Mouse (Mus musculus) neural tube, embryonic 14.5 days (tissue): Measurements from ENCODE around the gene Baz2b. TPM values are rescaled to one million over a fixed set of nuclear protein-coding genes. Genes with fewer than 3 reads are reported as not detected.
"Not testable (repeated sequence)": the region's sequence is repeated elsewhere in the genome, so short reads cannot be mapped to it uniquely, and the experiment has no call there.

Experiments
- ATAC-seq: fragments of 200-750 bp; cut with Nextera tagmentation; 2 replicates; pipeline ENCODE4 v1.8.0; 2017; ENCODE audit warnings: low read depth, mild to moderate bottlenecking, moderate TSS enrichment, moderate library complexity
- H3K27ac ChIP-seq: fragments of 300-500 bp; sonication (generic); 2 replicates; pipeline ENCODE4 v1.5.1; 2014; ENCODE audit warnings: low read depth, mild to moderate bottlenecking, control low read depth, low read length, moderate library complexity, mixed read lengths
- H3K27me3 ChIP-seq: fragments of 300-500 bp; sonication (generic); 2 replicates; pipeline ENCODE4 v1.6.1; 2014; ENCODE audit warnings: low read length; ENCODE audit not compliant: control insufficient read depth, insufficient read depth
- H3K36me3 ChIP-seq: fragments of 300-500 bp; sonication (generic); 2 replicates; pipeline ENCODE4 v1.6.1; 2014; ENCODE audit warnings: low read length, mixed read lengths; ENCODE audit not compliant: control insufficient read depth, insufficient read depth
- H3K4me1 ChIP-seq: fragments of 300-500 bp; sonication (generic); 2 replicates; pipeline ENCODE4 v1.6.1; 2014; ENCODE audit warnings: low read length; ENCODE audit not compliant: control insufficient read depth, insufficient read depth
- H3K4me2 ChIP-seq: fragments of 300-500 bp; sonication (generic); 2 replicates; pipeline ENCODE4 v1.6.1; 2014; ENCODE audit warnings: mild to moderate bottlenecking, low read depth, low read length, control low read depth
- H3K4me3 ChIP-seq: fragments of 300-500 bp; sonication (generic); 2 replicates; pipeline ENCODE4 v1.5.1; 2014; ENCODE audit warnings: low read depth, low read length, control low read depth, mixed read lengths
- H3K9ac ChIP-seq: fragments of 300-500 bp; sonication (generic); replicated peaks from 2 replicates; pipeline ENCODE4 v1.6.1; 2014; ENCODE audit warnings: low read depth, mild to moderate bottlenecking, control low read depth, low read length, mixed read lengths
- H3K9me3 ChIP-seq: fragments of 300-500 bp; sonication (generic); 2 replicates; pipeline ENCODE4 v1.6.1; 2016; ENCODE audit warnings: low read length; ENCODE audit not compliant: control insufficient read depth
- WGBS: fragments of 180-500 bp; shearing (Covaris S2); extraction: QIAGEN DNeasy Blood & Tissue Kit; methylation state at CpG from one replicate; pipeline ENCODE4 v1.1.7; 2014; 5-methylcytosine and 5-hydroxymethylcytosine counted together
- polyA plus RNA-seq: library from polyadenylated mRNA; unstranded; fragments of >200 nt; fragmentation: Nextera tagmentation; extraction: Ambion mirVana; gene quantifications from 2 replicates; pipeline ENCODE4 v1.2.1, GENCODE M21; 2014

Gene Baz2b
- polyA plus RNA-seq, 1 experiment from 2014 or later: 85.3 TPM

DNA sequence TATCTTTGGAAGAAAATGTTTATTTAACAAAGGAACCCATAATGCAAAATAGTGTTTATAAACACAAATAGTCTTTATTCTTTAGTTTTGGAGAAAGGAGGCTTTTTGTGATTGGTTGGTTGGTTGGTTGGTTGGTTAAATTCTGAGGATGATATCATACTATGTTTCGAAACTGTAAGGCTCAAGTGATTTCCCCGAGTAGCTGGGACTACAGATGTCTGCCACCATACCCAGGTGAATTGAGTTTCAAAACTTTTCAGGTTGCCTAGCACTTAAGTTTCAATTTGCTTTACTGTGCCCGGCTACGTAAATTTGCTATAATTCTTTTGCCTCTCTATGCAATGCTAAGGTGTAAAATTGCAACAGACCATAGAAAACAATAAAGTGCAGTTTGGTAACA, 127.4 kb downstream of the Baz2b start:
- WGBS: 97% methylated on average over 4 of the region's 4 CpGs
- no peak for ATAC-seq
- H3K9ac ChIP-seq: no peak overlapping the region

DNA sequence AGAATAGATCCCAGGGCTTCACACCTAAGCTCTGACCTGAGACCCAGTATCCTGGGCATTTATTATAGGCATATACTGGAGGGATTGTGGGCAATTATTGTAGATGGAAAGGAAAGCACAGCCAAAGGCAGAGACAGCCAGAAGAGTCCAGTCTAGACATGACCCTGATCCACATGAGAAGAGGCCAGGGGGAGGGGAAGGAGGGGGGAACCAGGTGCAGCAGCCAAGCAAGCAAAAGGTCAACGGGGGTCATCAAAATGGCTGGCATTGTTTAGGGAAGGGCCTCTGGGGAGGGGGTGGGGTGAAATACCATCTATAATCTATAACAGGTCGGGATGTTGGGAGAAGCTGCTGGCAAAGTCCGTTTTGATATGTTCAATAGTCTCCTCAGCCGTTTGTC, 128.8 kb downstream of the Baz2b start:
- Histone ChIP-seq H3K4me2 (no peak overlapping the region), H3K27me3 (no peaks in the 10 kb centered on the region), H3K4me3 (no peak overlapping the region), H3K36me3 (no peaks in the 10 kb centered on the region), H3K27ac (no peak overlapping the region), H3K9ac (no peak overlapping the region), H3K4me1 (peaks cover 6% of the 10 kb centered on the region; the same call in 1 of the 2 replicates), H3K9me3 (no peaks in the 10 kb centered on the region)
- WGBS: 62% methylated on average over 4 of the region's 4 CpGs
- no peak for ATAC-seq

More for the DNA sequence above, 127.4 kb downstream of the Baz2b start:
- H3K4me2 ChIP-seq: no peak overlapping the region
- no peak overlapping the region for H3K4me3 ChIP-seq
- no peaks in the 10 kb centered on the region for H3K9me3 ChIP-seq
- no peak overlapping the region for H3K27ac ChIP-seq
- H3K4me1 ChIP-seq: peaks cover 6% of the 10 kb centered on the region; the same call in 1 of the 2 replicates
- H3K27me3 ChIP-seq: no peaks in the 10 kb centered on the region
- H3K36me3 ChIP-seq: no peaks in the 10 kb centered on the region

DNA sequence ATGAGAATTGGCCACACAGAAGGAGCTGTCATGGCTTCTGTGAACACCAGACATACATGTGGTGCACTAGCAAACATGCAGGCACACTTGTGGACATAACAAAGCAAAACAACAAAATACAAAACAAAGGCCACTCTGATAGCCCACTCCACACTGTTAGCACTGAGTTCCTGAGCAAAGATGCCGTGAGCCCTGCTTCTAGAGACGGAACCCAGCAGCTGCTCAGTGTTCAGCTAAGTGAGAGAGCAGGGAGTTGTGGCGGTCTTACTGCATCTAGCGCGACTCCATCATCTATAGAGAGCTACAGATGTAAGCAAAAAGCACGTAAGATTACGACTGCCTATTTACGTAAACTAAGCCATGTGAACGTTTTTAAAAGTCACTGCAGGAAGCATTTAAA, 132.0 kb downstream of the Baz2b start:
- Histone ChIP-seq H3K27ac (no peak overlapping the region), H3K4me3 (no peak overlapping the region), H3K36me3 (no peaks in the 10 kb centered on the region), H3K9ac (no peak overlapping the region), H3K27me3 (no peaks in the 10 kb centered on the region), H3K4me2 (no peak overlapping the region), H3K4me1 (no peaks in the 10 kb centered on the region), H3K9me3 (no peaks in the 10 kb centered on the region)
- ATAC-seq: no peak
- WGBS: 64% methylated on average over 9 of the region's 9 CpGs

DNA sequence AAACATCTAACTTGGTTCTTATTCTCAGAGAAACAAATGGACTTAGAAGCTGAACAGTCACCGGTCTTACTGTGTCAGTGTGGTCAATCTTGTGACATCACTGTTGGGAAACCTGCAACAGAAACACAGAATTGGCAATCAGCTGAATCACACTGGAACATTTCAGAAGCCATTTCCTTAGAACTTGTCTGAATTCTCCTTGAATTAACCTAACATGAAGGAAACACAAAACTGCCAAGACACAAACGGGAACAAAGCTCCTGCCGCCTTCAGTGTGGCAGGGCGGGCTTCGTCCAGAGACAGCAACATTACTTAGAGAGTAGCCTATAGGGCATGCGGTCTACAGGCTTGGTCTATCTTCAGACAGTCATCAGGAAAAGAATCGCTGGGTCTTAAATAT, 132.8 kb downstream of the Baz2b start:
- Histone ChIP-seq H3K9me3 (no peaks in the 10 kb centered on the region), H3K4me1 (no peaks in the 10 kb centered on the region), H3K4me3 (no peak overlapping the region), H3K27me3 (no peaks in the 10 kb centered on the region), H3K36me3 (no peaks in the 10 kb centered on the region), H3K27ac (no peak overlapping the region), H3K4me2 (no peak overlapping the region), H3K9ac (no peak overlapping the region)
- WGBS: 54% methylated on average over 7 of the region's 7 CpGs
- no peak for ATAC-seq

DNA sequence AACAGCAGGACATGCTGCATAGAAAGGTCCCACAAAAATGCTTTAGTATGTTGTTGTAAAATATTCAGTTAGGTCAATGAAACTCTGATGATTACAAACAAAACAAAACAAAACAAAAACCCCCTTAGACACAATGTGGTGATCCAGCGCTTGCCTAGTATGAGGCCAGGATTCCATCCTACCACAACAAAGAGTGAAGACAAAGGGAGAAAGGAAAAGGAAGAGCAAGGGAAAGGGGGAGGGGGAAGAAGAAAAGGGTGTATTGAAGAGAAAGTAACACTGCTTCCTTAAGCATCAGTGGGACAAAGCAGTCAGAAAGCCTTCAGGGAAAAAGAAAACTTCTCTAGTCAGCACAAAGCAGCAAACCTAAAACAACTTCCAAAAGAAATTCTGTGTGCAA, 133.6 kb downstream of the Baz2b start:
- ATAC-seq: no peak

DNA sequence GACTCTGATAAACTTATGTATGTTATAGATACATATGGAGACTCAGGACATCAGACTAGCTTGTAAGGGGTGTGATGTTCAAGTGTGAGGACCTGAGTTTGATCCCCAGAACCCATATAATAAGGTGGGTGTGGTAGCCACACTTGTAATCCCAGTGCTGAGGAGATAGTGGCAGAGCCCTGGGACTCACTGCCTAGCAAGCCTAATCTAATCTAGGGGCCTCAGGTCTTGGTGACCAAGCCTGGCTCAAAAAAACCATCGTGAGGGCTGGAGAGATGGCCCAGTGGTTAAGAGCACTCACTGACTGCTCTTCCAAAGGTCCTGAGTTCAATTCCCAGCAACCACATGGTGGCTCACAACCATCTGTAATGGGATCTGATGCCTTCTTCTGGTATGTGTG, 135.8 kb downstream of the Baz2b start:
- not testable (repeated sequence) for H3K27ac ChIP-seq, H3K4me1 ChIP-seq, H3K9ac ChIP-seq, H3K4me3 ChIP-seq, H3K4me2 ChIP-seq, ATAC-seq, H3K27me3 ChIP-seq, H3K9me3 ChIP-seq, H3K36me3 ChIP-seq
- 100% methylated on average over 1 of the region's 1 CpGs for WGBS

More for the DNA sequence above, 133.6 kb downstream of the Baz2b start:
- WGBS: 19% methylated on average over 1 of the region's 1 CpGs
- Histone ChIP-seq H3K4me1 (no peaks in the 10 kb centered on the region), H3K4me2 (no peak overlapping the region), H3K9ac (no peak overlapping the region), H3K27me3 (no peaks in the 10 kb centered on the region), H3K4me3 (no peak overlapping the region), H3K36me3 (no peaks in the 10 kb centered on the region), H3K9me3 (no peaks in the 10 kb centered on the region), H3K27ac (no peak overlapping the region)

DNA sequence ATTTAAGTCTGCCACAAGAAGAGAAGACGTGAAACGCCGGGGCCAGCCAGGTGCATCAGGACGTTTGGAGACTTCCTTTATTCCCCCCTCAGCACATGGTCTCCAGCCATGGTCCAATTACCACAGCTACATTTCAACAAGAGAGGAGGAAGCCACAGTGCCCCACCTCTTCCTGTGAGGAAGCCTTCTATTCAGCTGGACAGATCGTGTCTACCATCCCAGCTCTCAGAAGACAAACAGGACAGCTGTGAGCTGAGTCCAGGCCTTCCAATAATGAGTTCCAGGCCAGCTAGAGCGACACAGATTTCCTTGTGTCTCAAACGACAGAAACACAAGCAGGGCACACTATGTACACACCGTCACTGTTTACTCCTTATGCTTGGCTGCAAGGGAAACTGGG, 137.8 kb downstream of the Baz2b start:
- no peak overlapping the region for H3K27ac ChIP-seq
- no peaks in the 10 kb centered on the region for H3K4me1 ChIP-seq
- no peak overlapping the region for H3K9ac ChIP-seq
- 64% methylated on average over 8 of the region's 8 CpGs for WGBS
- H3K9me3 ChIP-seq: no peaks in the 10 kb centered on the region
- H3K36me3 ChIP-seq: no peaks in the 10 kb centered on the region
- no peak overlapping the region for H3K4me2 ChIP-seq
- H3K4me3 ChIP-seq: no peak overlapping the region
- no peaks in the 10 kb centered on the region for H3K27me3 ChIP-seq
- no peak for ATAC-seq

DNA sequence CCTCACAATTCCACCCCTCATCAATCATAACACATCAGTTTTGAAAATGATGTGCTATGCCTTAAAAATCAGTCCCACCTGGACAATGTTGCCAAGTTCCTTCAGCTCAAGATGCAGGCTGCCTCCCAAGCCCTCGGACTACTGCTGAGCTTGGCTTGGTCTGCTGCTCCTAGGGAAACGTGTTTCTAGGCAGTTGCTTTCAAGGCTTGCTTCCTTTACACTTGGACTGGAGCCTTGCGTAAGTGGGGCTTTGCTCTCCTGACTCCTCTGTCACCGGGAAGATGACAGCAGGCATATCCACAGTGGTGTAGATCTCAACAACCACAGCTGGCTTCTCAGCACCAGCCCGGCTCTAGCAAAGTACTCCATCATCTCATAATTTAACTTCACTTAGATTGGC, 138.7 kb downstream of the Baz2b start:
- no peaks in the 10 kb centered on the region for H3K9me3 ChIP-seq
- 89% methylated on average over 5 of the region's 5 CpGs for WGBS
- no peaks in the 10 kb centered on the region for H3K36me3 ChIP-seq
- no peak overlapping the region for H3K27ac ChIP-seq
- no peaks in the 10 kb centered on the region for H3K4me1 ChIP-seq
- ATAC-seq: no peak
- H3K9ac ChIP-seq: no peak overlapping the region
- no peak overlapping the region for H3K4me3 ChIP-seq
- H3K4me2 ChIP-seq: no peak overlapping the region
- no peaks in the 10 kb centered on the region for H3K27me3 ChIP-seq

DNA sequence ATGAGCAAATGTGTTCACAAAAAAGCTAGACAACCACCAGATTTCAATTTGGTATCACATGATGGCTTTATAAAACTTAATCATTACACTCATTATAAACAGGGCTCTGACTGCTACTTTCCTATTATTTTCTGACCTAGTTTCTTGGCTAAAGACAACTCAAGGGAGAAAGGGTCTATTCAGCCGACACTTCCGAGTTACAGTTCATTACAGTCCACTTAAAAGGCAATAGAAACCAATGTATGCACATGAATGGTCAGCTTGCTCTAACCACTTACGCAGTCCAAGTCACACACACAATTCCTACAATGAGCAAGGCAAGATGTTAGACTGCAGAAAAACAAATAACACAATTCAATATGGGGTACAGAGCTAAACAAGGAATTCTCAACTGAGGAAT, 141.2 kb downstream of the Baz2b start:
- Histone ChIP-seq H3K36me3 (no peaks in the 10 kb centered on the region), H3K4me2 (no peak overlapping the region), H3K4me1 (no peaks in the 10 kb centered on the region), H3K27me3 (no peaks in the 10 kb centered on the region), H3K9ac (no peak overlapping the region), H3K9me3 (no peaks in the 10 kb centered on the region), H3K4me3 (no peak overlapping the region), H3K27ac (no peak overlapping the region)
- WGBS: 45% methylated on average over 3 of the region's 3 CpGs
- ATAC-seq: no peak

DNA sequence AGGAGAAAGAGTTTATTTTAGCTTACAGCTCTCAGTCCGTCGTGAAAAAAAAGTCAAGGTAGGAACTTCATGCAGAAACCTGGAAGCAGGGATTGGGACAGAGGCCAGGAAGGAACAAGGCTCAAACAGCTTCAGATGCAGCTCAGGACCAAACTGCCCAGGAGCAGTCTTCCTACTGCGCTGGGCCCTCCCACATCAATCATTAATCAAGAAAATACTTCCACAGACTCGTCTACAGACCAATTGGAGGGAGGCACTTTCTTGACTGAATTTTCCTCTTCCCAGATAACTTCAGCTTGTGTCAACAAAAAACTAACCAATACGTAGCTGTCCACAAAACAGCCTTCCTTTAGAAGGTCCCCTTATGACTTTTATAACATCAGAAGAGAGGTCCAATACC, 144.2 kb downstream of the Baz2b start:
- no peak overlapping the region for H3K27ac ChIP-seq
- ATAC-seq: no peak
- H3K36me3 ChIP-seq: no peaks in the 10 kb centered on the region
- no peaks in the 10 kb centered on the region; the same call in 1 of the 2 replicates for H3K9me3 ChIP-seq
- H3K4me3 ChIP-seq: no peak overlapping the region
- H3K27me3 ChIP-seq: no peaks in the 10 kb centered on the region
- no peak overlapping the region for H3K4me2 ChIP-seq
- no peaks in the 10 kb centered on the region for H3K4me1 ChIP-seq
- 91% methylated on average over 5 of the region's 5 CpGs for WGBS
- H3K9ac ChIP-seq: no peak overlapping the region
